In genomic region chr10:80151211-80152034, GRCm38 (mm10) we compare ENCODE assay signal across 8 mouse cellular contexts. TPM values are rescaled to one million over a fixed set of nuclear protein-coding genes. Genes with fewer than 3 reads are reported as not detected.
DNase-seq lines count a peak whose midpoint lies in the region; ATAC-seq and TF ChIP-seq lines count a peak whose summit lies in the region.

No protein-coding gene starts in this region.

- H3K4me3 ChIP-seq in heart, embryonic 10.5 days, result peak overlapping the region; percentile 98
- peak overlapping the region; percentile 85 for H3K4me3 ChIP-seq in lung, postnatal 0 days (ENCODE audit: low read depth, low read length)

- no peak for ATAC-seq in lung, postnatal 0 days
- no peak for ATAC-seq in inflammation-experienced regulatory T-cells, adult 6 months

- peak overlapping the region; percentile 99 for H3K27ac ChIP-seq in heart, embryonic 10.5 days
- H3K27ac ChIP-seq in lung, postnatal 0 days (ENCODE audit: low read length), result peak overlapping the region; percentile 96

- peaks cover 74% of the 10 kb centered on the region for H3K4me1 ChIP-seq in heart, embryonic 10.5 days
- H3K4me1 ChIP-seq in lung, postnatal 0 days (ENCODE audit: insufficient read depth, low read depth, low read length), result peaks cover 30% of the 10 kb centered on the region

- no peaks in the 10 kb centered on the region for H3K27me3 ChIP-seq in heart, embryonic 10.5 days (ENCODE audit: insufficient read depth, poor library complexity, severe bottlenecking)
- no peaks in the 10 kb centered on the region for H3K27me3 ChIP-seq in lung, postnatal 0 days (replicated peaks; ENCODE audit: insufficient read depth, low read length)

- DNase-seq in left cerebral cortex, postnatal 36 days (ENCODE audit: low spot score in 2 of 2), result peak; percentile 71
- no peak for DNase-seq in left cerebral cortex, adult 11 months (ENCODE audit: low spot score)
- DNase-seq in cerebellum, adult 9-11 months, result peak; percentile 81
- peak; percentile 85 for DNase-seq in heart, embryonic 10.5 days (ENCODE audit: low spot score)
- DNase-seq in kidney, adult 9 months, result peak; percentile 92
- DNase-seq in lung, postnatal 0 days (ENCODE audit: low spot score), result peak; percentile 85
- peak; percentile 60 for DNase-seq in retina, embryonic 14.5 days (ENCODE audit: low spot score)

- no peak; the same call in none of the 2 replicates for TF ChIP-seq EP300 in lung, postnatal 0 days (IDR thresholded peaks at IDR 0.05)

- TF ChIP-seq CTCF in lung, postnatal 0 days (IDR thresholded peaks at IDR 0.05), result no peak

- WGBS in heart, embryonic 10.5 days, result 2% methylated on average over 26 of the region's 26 CpGs
- under 1% methylated on average over 22 of the region's 26 CpGs for WGBS in lung, postnatal 0 days

- intact Hi-C loops in left cerebral cortex, postnatal 36 days (cut with DNase I), result no loop called here

- peak overlapping the region; percentile 90 for H3K4me2 ChIP-seq in lung, postnatal 0 days (replicated peaks; ENCODE audit: low read depth, low read length)

- H3K9ac ChIP-seq in lung, postnatal 0 days (replicated peaks; ENCODE audit: low read depth), result peak overlapping the region; percentile 77

- H3K36me3 ChIP-seq in heart, embryonic 10.5 days, result peaks cover 75% of the 10 kb centered on the region
- peaks cover 35% of the 10 kb centered on the region for H3K36me3 ChIP-seq in lung, postnatal 0 days (ENCODE audit: insufficient read depth, low read length)

- no peaks in the 10 kb centered on the region for H3K9me3 ChIP-seq in heart, embryonic 10.5 days
- no peaks in the 10 kb centered on the region for H3K9me3 ChIP-seq in lung, postnatal 0 days (ENCODE audit: low read length)

RNA-seq across cellular contexts. Expression of gene Midn, which starts 3.4 kb away (rescaled TPM):
- total RNA-seq in left cerebral cortex, postnatal 36 days (2021), result 10 to 100 TPM; 76.2 to 78.8 TPM
- 16.1 and 24.4 TPM in 2 replicates for polyA plus RNA-seq in heart, embryonic 10.5 days (2016; fragmentation: Nextera tagmentation; extraction: Ambion mirVana)
- 13.2 and 14.2 TPM in 2 replicates for polyA plus RNA-seq in lung, postnatal 0 days (2015; fragmentation: Nextera tagmentation; extraction: Ambion mirVana)
- polyA plus RNA-seq in inflammation-experienced regulatory T-cells, adult 6 months (2017; shearing (Covaris generic)), result 1 to 10 TPM; 7.3 to 9.3 (median 7.5) TPM

RNA-seq across cellular contexts. Expression of gene Cbarp, which starts 10.8 kb away (rescaled TPM):
- total RNA-seq in left cerebral cortex, postnatal 36 days (2021), result 100 to 1,000 TPM; 431 to 463 TPM
- 2.0 and 4.0 TPM in 2 replicates for polyA plus RNA-seq in heart, embryonic 10.5 days (2016; fragmentation: Nextera tagmentation; extraction: Ambion mirVana)
- 5.1 and 5.5 TPM in 2 replicates for polyA plus RNA-seq in lung, postnatal 0 days (2015; fragmentation: Nextera tagmentation; extraction: Ambion mirVana)
- polyA plus RNA-seq in inflammation-experienced regulatory T-cells, adult 6 months (2017; shearing (Covaris generic)), result 1 to 10 TPM in 2 of 3 experiments, under 1 TPM in 1; 0.60 to 2.3 (median 1.3) TPM

RNA-seq across cellular contexts. Expression of gene Atp5d, which starts 13.0 kb away (rescaled TPM):
- total RNA-seq in left cerebral cortex, postnatal 36 days (2021), result 100 to 1,000 TPM; 334 to 384 TPM
- 689 and 872 TPM in 2 replicates for polyA plus RNA-seq in heart, embryonic 10.5 days (2016; fragmentation: Nextera tagmentation; extraction: Ambion mirVana)
- 463 and 491 TPM in 2 replicates for polyA plus RNA-seq in lung, postnatal 0 days (2015; fragmentation: Nextera tagmentation; extraction: Ambion mirVana)
- 100 to 1,000 TPM; 297 to 357 (median 299) TPM for polyA plus RNA-seq in inflammation-experienced regulatory T-cells, adult 6 months (2017; shearing (Covaris generic))

RNA-seq across cellular contexts. Expression of gene Cirbp, which starts 14.4 kb away (rescaled TPM):
- total RNA-seq in left cerebral cortex, postnatal 36 days (2021), result 10 to 100 TPM; 94.7 to 96.7 TPM
- 85.7 and 98.0 TPM in 2 replicates for polyA plus RNA-seq in heart, embryonic 10.5 days (2016; fragmentation: Nextera tagmentation; extraction: Ambion mirVana)
- 203 and 305 TPM in 2 replicates for polyA plus RNA-seq in lung, postnatal 0 days (2015; fragmentation: Nextera tagmentation; extraction: Ambion mirVana)
- polyA plus RNA-seq in inflammation-experienced regulatory T-cells, adult 6 months (2017; shearing (Covaris generic)), result 100 to 1,000 TPM in 2 of 3 experiments, 10 to 100 TPM in 1; 84.2 to 255 (median 213) TPM

RNA-seq across cellular contexts. Expression of gene 1600002K03Rik, which starts 21.3 kb away (rescaled TPM):
- 1 to 10 TPM; 7.5 to 7.6 TPM for total RNA-seq in left cerebral cortex, postnatal 36 days (2021)
- 11.7 and 13.9 TPM in 2 replicates for polyA plus RNA-seq in heart, embryonic 10.5 days (2016; fragmentation: Nextera tagmentation; extraction: Ambion mirVana)
- polyA plus RNA-seq in lung, postnatal 0 days (2015; fragmentation: Nextera tagmentation; extraction: Ambion mirVana), result 10.4 and 11.7 TPM in 2 replicates
- 10 to 100 TPM; 17.9 to 28.4 (median 20.5) TPM for polyA plus RNA-seq in inflammation-experienced regulatory T-cells, adult 6 months (2017; shearing (Covaris generic))
